Mouse (Mus musculus) heart, postnatal 0 days (tissue): ENCODE data around the gene Rln3. TPM values are rescaled to one million over a fixed set of nuclear protein-coding genes. Genes with fewer than 3 reads are reported as not detected.

ENCODE experiments used
- ATAC-seq: fragments of 200-750 bp; cut with Nextera tagmentation; 2 replicates; pipeline ENCODE4 v1.8.0; 2017; ENCODE audit warnings: low read depth, moderate number of reproducible peaks, moderate library complexity; ENCODE audit not compliant: insufficient read depth
- DNase-seq: peaks from one replicate; pipeline ENCODE4 v3.0.0-alpha.2; 2016; ENCODE audit warnings: low spot score
- H3K27ac ChIP-seq: fragments of 300-500 bp; sonication (generic); 2 replicates; pipeline ENCODE4 v1.5.1; 2014; ENCODE audit warnings: low read depth, mild to moderate bottlenecking
- H3K27me3 ChIP-seq: fragments of 300-500 bp; sonication (generic); 2 replicates; pipeline ENCODE4 v1.6.1; 2014; ENCODE audit warnings: low read length, mixed read lengths; ENCODE audit not compliant: control insufficient read depth, insufficient read depth
- H3K36me3 ChIP-seq: fragments of 300-500 bp; sonication (generic); replicated peaks from 2 replicates; pipeline ENCODE4 v1.6.1; 2014; ENCODE audit warnings: low read length, mixed read lengths; ENCODE audit not compliant: control insufficient read depth, insufficient read depth
- H3K4me1 ChIP-seq: fragments of 300-500 bp; sonication (generic); 2 replicates; pipeline ENCODE4 v1.6.1; 2014; ENCODE audit warnings: antibody characterized with exemption; ENCODE audit not compliant: control insufficient read depth, insufficient read depth
- H3K4me2 ChIP-seq: fragments of 300-500 bp; sonication (generic); 2 replicates; pipeline ENCODE4 v1.6.1; 2014; ENCODE audit warnings: low read depth, mild to moderate bottlenecking, low read length, moderate library complexity
- H3K4me3 ChIP-seq: fragments of 300-500 bp; sonication (generic); 2 replicates; pipeline ENCODE4 v1.5.1; 2014; ENCODE audit warnings: low read depth, low read length
- H3K9ac ChIP-seq: fragments of 300-500 bp; sonication (generic); replicated peaks from 2 replicates; pipeline ENCODE4 v1.6.1; 2014; ENCODE audit warnings: low read depth, low read length, mixed read lengths
- H3K9me3 ChIP-seq: fragments of 300-500 bp; sonication (generic); replicated peaks from 2 replicates; pipeline ENCODE4 v1.6.1; 2016; ENCODE audit warnings: low read length; ENCODE audit not compliant: control insufficient read depth
- CTCF ChIP-seq: IDR thresholded peaks from 2 replicates; pipeline ENCODE4 v1.5.1; 2016; ENCODE audit warnings: antibody characterized with exemption, control low read depth, low read depth
- EP300 ChIP-seq: IDR thresholded peaks from 2 replicates; pipeline ENCODE4 v1.6.1; 2016; ENCODE audit warnings: antibody characterized with exemption, low read depth
- WGBS: fragments of 180-500 bp; shearing (Covaris S2); extraction: QIAGEN DNeasy Blood & Tissue Kit; methylation state at CpG from one replicate; pipeline ENCODE4 v1.1.7; 2014; 5-methylcytosine and 5-hydroxymethylcytosine counted together
- polyA plus RNA-seq: library from polyadenylated mRNA; unstranded; fragments of >200 nt; fragmentation: Nextera tagmentation; extraction: Ambion mirVana; gene quantifications from 2 replicates; pipeline ENCODE4 v1.2.1, GENCODE M21; 2015
- total RNA-seq: library from RNA; depleted of rRNA; stranded (reverse); fragments of >200 nt; gene quantifications from 2 replicates; pipeline ENCODE4 v1.2.3, GENCODE M21; 2014; ENCODE audit warnings: low replicate concordance

Gene Rln3
- total and polyA plus RNA-seq, 2 experiments from 2014 or later = not detected

DNA sequence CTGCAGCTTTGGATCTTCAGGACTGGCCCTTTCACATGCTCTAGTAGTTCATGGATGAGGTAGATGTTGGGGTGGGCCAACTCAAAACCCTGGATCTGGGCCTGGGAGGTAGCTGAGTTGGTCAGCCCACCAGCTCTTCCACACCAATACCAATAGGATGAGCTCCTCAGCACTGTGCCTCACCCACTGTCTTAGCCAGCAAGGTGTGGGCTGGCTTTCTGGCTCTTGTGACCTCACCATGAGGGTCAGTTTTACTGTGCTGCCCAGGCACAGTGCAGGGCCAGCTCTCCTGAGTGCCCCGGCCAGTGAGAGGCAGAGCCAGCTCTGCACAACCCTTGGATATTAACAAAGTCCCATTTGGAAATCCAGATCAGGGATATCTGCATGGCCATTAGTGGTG lies 13.0 kb upstream of the Rln3 start:
- DNase-seq (no peak), ATAC-seq (no peak)
- Histone ChIP-seq H3K9ac (no peak overlapping the region), H3K27ac (no peak overlapping the region), H3K9me3 (no peaks in the 10 kb centered on the region), H3K27me3 (no peaks in the 10 kb centered on the region), H3K36me3 (no peaks in the 10 kb centered on the region), H3K4me3 (no peak overlapping the region), H3K4me2 (no peak overlapping the region), H3K4me1 (no peaks in the 10 kb centered on the region)
- 81% methylated on average over 1 of the region's 1 CpGs for WGBS
- TF ChIP-seq EP300 (no peak), CTCF (no peak)

DNA sequence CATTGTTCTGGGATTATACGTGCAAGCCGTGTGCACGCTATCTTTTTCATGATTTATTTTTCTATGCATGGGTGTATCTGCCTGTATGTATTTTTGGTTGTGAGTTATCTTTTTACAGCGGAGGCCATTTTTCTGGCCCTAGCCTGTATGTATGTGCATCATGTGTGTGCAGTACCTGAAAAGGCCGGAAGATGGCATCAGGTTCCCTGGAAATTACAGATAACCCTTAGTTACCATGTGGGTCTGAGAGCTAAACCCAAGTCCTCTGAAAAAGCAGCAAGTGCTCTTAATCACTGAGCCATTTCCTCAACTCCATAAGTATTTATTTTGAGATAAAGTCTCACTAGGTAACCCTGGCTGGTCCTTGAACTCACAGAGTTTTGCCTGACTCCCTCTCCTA lies 8.4 kb upstream of the Rln3 start:
- H3K9me3 ChIP-seq = no peaks in the 10 kb centered on the region
- no peak overlapping the region for H3K9ac ChIP-seq
- DNase-seq = no peak
- no peak overlapping the region for H3K4me3 ChIP-seq
- no peaks in the 10 kb centered on the region; the same call in 1 of the 2 replicates for H3K4me1 ChIP-seq
- no peak for TF ChIP-seq CTCF
- no peak for TF ChIP-seq EP300
- H3K4me2 ChIP-seq = no peak overlapping the region
- no peaks in the 10 kb centered on the region for H3K36me3 ChIP-seq
- 85% methylated on average over 5 of the region's 5 CpGs for WGBS
- H3K27me3 ChIP-seq = no peaks in the 10 kb centered on the region
- ATAC-seq = no peak
- no peak overlapping the region for H3K27ac ChIP-seq

DNA sequence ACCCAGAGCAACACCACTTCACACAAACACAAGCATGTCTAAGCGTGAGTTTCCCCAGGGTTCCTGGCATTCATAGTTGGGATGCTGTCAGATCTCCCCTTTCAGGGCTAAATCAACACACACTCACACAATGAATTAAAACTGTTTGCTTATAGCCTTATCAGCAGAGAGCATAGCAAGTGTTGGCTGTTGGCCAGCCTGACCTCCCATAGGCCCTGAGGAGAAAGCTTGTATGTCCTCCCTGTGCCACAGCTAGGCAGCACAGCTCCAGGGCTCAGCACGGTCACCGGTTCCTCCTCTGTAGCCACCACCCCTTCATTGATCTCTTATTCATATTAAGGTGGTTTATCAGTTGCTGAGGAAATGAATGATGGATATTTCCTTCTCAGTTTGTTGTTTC lies 7.9 kb upstream of the Rln3 start:
- TF ChIP-seq EP300 = no peak
- no peak for TF ChIP-seq CTCF
- Histone ChIP-seq H3K4me1 (no peaks in the 10 kb centered on the region; the same call in 1 of the 2 replicates), H3K4me2 (no peak overlapping the region), H3K27ac (no peak overlapping the region), H3K9ac (no peak overlapping the region), H3K9me3 (no peaks in the 10 kb centered on the region), H3K36me3 (no peaks in the 10 kb centered on the region), H3K27me3 (no peaks in the 10 kb centered on the region), H3K4me3 (no peak overlapping the region)
- 17% methylated on average over 3 of the region's 3 CpGs for WGBS
- peak; percentile 67 for DNase-seq
- ATAC-seq = peak; percentile 55

GRCm38 (mm10) chr8:84048171-84048570 lies 3.4 kb upstream of the Rln3 start:
- WGBS = 64% methylated on average over 5 of the region's 5 CpGs
- Histone ChIP-seq H3K9ac (no peak overlapping the region), H3K27ac (no peak overlapping the region), H3K4me3 (no peak overlapping the region), H3K9me3 (no peaks in the 10 kb centered on the region), H3K36me3 (no peaks in the 10 kb centered on the region), H3K4me1 (no peaks in the 10 kb centered on the region; the same call in 1 of the 2 replicates), H3K4me2 (no peak overlapping the region), H3K27me3 (peaks cover 23% of the 10 kb centered on the region)
- DNase-seq (no peak), ATAC-seq (no peak)
- TF ChIP-seq EP300 (no peak), CTCF (no peak)

GRCm38 (mm10) chr8:84046505-84046904 lies 1.7 kb upstream of the Rln3 start:
- TF ChIP-seq CTCF (no peak), EP300 (no peak)
- H3K27ac ChIP-seq = no peak overlapping the region
- peaks cover 28% of the 10 kb centered on the region for H3K27me3 ChIP-seq
- no peaks in the 10 kb centered on the region for H3K9me3 ChIP-seq
- ATAC-seq (no peak), DNase-seq (no peak)
- no peaks in the 10 kb centered on the region for H3K4me1 ChIP-seq
- H3K36me3 ChIP-seq = no peaks in the 10 kb centered on the region
- no peak overlapping the region for H3K9ac ChIP-seq
- no peak overlapping the region for H3K4me2 ChIP-seq
- 72% methylated on average over 3 of the region's 3 CpGs for WGBS
- H3K4me3 ChIP-seq = no peak overlapping the region

GRCm38 (mm10) chr8:84044103-84044502 lies 697 bp downstream of the Rln3 start:
- Histone ChIP-seq H3K9me3 (no peaks in the 10 kb centered on the region), H3K4me2 (no peak overlapping the region), H3K27me3 (peaks cover 28% of the 10 kb centered on the region), H3K36me3 (no peaks in the 10 kb centered on the region), H3K27ac (no peak overlapping the region), H3K4me1 (peaks cover 3% of the 10 kb centered on the region; the same call in 1 of the 2 replicates), H3K9ac (no peak overlapping the region), H3K4me3 (no peak overlapping the region)
- ATAC-seq (no peak), DNase-seq (no peak)
- 15% methylated on average over 7 of the region's 7 CpGs for WGBS
- TF ChIP-seq CTCF (0 out of 2 replicates have a peak, but pooled peaks have one; percentile 3), EP300 (no peak)
